In genomic region chr10:39628799-39629517, GRCm38 (mm10) we compare ENCODE assay signal across 15 mouse cellular contexts. TPM values are rescaled to one million over a fixed set of nuclear protein-coding genes. Genes with fewer than 3 reads are reported as not detected.
DNase-seq lines count a peak whose midpoint lies in the region; ATAC-seq and TF ChIP-seq lines count a peak whose summit lies in the region.
"Had no signal": no experiment of that assay in that cellular context is flagged by ENCODE, and none has a peak within 500 bp of the region (broad histone marks: within the 10 kb centered on the region; RNA-seq: fewer than 3 reads in every experiment).

No protein-coding gene starts in this region.

- no peak overlapping the region for H3K4me3 ChIP-seq in forebrain, postnatal 0 days (ENCODE audit: low read depth, low read length)
- no peak overlapping the region for H3K4me3 ChIP-seq in forebrain, embryonic 10.5 days
- no peak overlapping the region for H3K4me3 ChIP-seq in midbrain, embryonic 16.5 days (ENCODE audit: low read depth, low read length)
- H3K4me3 ChIP-seq: forebrain, embryonic 12.5 days had no signal

- no peak for ATAC-seq in forebrain, postnatal 0 days
- peak; percentile 12; the same call in 1 of the 2 replicates for ATAC-seq in midbrain, embryonic 16.5 days
- no peak for ATAC-seq in erythroblast, adult 5-6 weeks (replicated peaks; ENCODE audit: low FRiP score, poor library complexity, severe bottlenecking)

- H3K4me1 ChIP-seq in forebrain, postnatal 0 days (ENCODE audit: insufficient read depth), result peaks cover 34% of the 10 kb centered on the region
- peaks cover 77% of the 10 kb centered on the region for H3K4me1 ChIP-seq in forebrain, embryonic 10.5 days
- peaks cover 45% of the 10 kb centered on the region for H3K4me1 ChIP-seq in midbrain, embryonic 16.5 days (ENCODE audit: control insufficient read depth, insufficient read depth, low read length)

- H3K9ac ChIP-seq in forebrain, postnatal 0 days, result no peak overlapping the region
- peak overlapping the region; percentile 4; the same call in 1 of the 2 replicates for H3K9ac ChIP-seq in midbrain, embryonic 16.5 days (ENCODE audit: low read depth, low read length)
- H3K9ac ChIP-seq: forebrain, embryonic 12.5 days had no signal

- no peak overlapping the region for H3K27ac ChIP-seq in forebrain, postnatal 0 days (ENCODE audit: low read depth, low read length)
- no peak overlapping the region for H3K27ac ChIP-seq in forebrain, embryonic 10.5 days
- H3K27ac ChIP-seq in midbrain, embryonic 16.5 days (ENCODE audit: low read length), result peak overlapping the region; percentile 53; the same call in 1 of the 2 replicates
- H3K27ac ChIP-seq: forebrain, embryonic 12.5 days had no signal

- H3K36me3 ChIP-seq in forebrain, postnatal 0 days (ENCODE audit: insufficient read depth), result no peaks in the 10 kb centered on the region
- H3K36me3 ChIP-seq in forebrain, embryonic 10.5 days (replicated peaks), result 0 out of 2 replicates have a peak, but pooled peaks cover 4% of the 10 kb centered on the region
- H3K36me3 ChIP-seq in midbrain, embryonic 16.5 days (ENCODE audit: control insufficient read depth, insufficient read depth, low read length), result 0 out of 2 replicates have a peak, but pooled peaks cover 4% of the 10 kb centered on the region
- H3K36me3 ChIP-seq: forebrain, embryonic 12.5 days had no signal

- H3K9me3 ChIP-seq in forebrain, postnatal 0 days (ENCODE audit: low read length), result no peaks in the 10 kb centered on the region
- H3K9me3 ChIP-seq in forebrain, embryonic 10.5 days, result no peaks in the 10 kb centered on the region
- no peaks in the 10 kb centered on the region for H3K9me3 ChIP-seq in midbrain, embryonic 16.5 days (replicated peaks; ENCODE audit: control insufficient read depth, low read length, poor library complexity, severe bottlenecking)
- H3K9me3 ChIP-seq: forebrain, embryonic 12.5 days had no signal

- WGBS in forebrain, postnatal 0 days, result 37% methylated on average over 10 of the region's 10 CpGs
- WGBS in forebrain, embryonic 10.5 days, result 33% methylated on average over 10 of the region's 10 CpGs
- WGBS in midbrain, embryonic 16.5 days, result 24% methylated on average over 10 of the region's 10 CpGs

- peak; percentile 42 for DNase-seq in forebrain, postnatal 0 days
- no peak for DNase-seq in forebrain, embryonic 10.5 days (ENCODE audit: extremely low spot score, low spot score)
- peak; percentile 28 for DNase-seq in kidney, adult 9 months
- DNase-seq in kidney, postnatal 25 days, result no peak
- DNase-seq in R1 (ENCODE audit: low read depth, low spot score), result peak; percentile 65
- DNase-seq in thymus, postnatal 25 days, result no peak
- DNase-seq: adrenal gland, postnatal 10 days; cerebellum, adult 11 months; layer of hippocampus, postnatal 36 days; right cerebral cortex, postnatal 4 days; thymus, adult 2 months had no signal

- no peak overlapping the region for H3K4me2 ChIP-seq in forebrain, postnatal 0 days (ENCODE audit: low read depth)
- no peak overlapping the region for H3K4me2 ChIP-seq in midbrain, embryonic 16.5 days (ENCODE audit: low read length)
- H3K4me2 ChIP-seq: forebrain, embryonic 12.5 days; liver, embryonic 11.5 days had no signal

- no peaks in the 10 kb centered on the region for H3K27me3 ChIP-seq in forebrain, postnatal 0 days (ENCODE audit: insufficient read depth, low read length)
- no peaks in the 10 kb centered on the region for H3K27me3 ChIP-seq in forebrain, embryonic 10.5 days (ENCODE audit: poor library complexity, severe bottlenecking)
- H3K27me3 ChIP-seq in midbrain, embryonic 16.5 days (ENCODE audit: control insufficient read depth, insufficient read depth, low read depth, low read length), result no peaks in the 10 kb centered on the region
- H3K27me3 ChIP-seq: forebrain, embryonic 12.5 days had no signal

- no peak for TF ChIP-seq CTCF in forebrain, postnatal 0 days (IDR thresholded peaks at IDR 0.05; ENCODE audit: low read depth)

RNA-seq across cellular contexts. Expression of gene Traf3ip2, which starts 16.2 kb away (rescaled TPM):
- total RNA-seq in forebrain, postnatal 0 days (2014; rRNA removed), result 0.24 and 0.77 TPM in 2 replicates
- 4.8 and 6.0 TPM in 2 replicates for polyA plus RNA-seq in forebrain, postnatal 0 days (2015; fragmentation: Nextera tagmentation; extraction: Ambion mirVana)
- polyA plus RNA-seq in forebrain, embryonic 10.5 days (2016; fragmentation: Nextera tagmentation; extraction: Ambion mirVana), result 10.3 and 11.7 TPM in 2 replicates
- polyA plus RNA-seq in midbrain, embryonic 16.5 days (2015; fragmentation: Nextera tagmentation; extraction: Ambion mirVana), result 5.2 and 6.7 TPM in 2 replicates
- total RNA-seq in erythroblast, adult 5-6 weeks (2015; ENCODE audit: low replicate concordance), result not detected in 2 replicates
- 0.70 TPM in 1 of 2 replicates, not detected in the other for total RNA-seq in erythroblast, adult 5-6 weeks (2017; ENCODE audit: low replicate concordance)

Comparison
In these comparisons a context has a peak if more than half of its experiments do, and no peak if none do; other contexts are left out.
1. DNase-seq: peak in forebrain, postnatal 0 days (single experiment), kidney, adult 9 months (single experiment) and R1 (single experiment); none in forebrain, embryonic 10.5 days (single experiment), kidney, postnatal 25 days (0 of 2) and thymus, postnatal 25 days (single experiment).